Mouse (Mus musculus) liver, embryonic 14.5 days (tissue): ENCODE measurements at regions not wholly inside any gene's neighbourhood (a gene's known extent, or its start where the extent isn't known, plus 50 kb on each side); places are given as distances from the start of the nearest gene placed in this dataset.

Source experiments
- CTCF ChIP-seq: IDR thresholded peaks from 2 replicates; pipeline ENCODE4 v1.5.1; 2016; ENCODE audit warnings: antibody characterized with exemption, low read depth, control low read depth
- EP300 ChIP-seq: IDR thresholded peaks from 2 replicates; pipeline ENCODE4 v1.6.1; 2016; ENCODE audit warnings: antibody characterized with exemption, low read depth

DNA sequence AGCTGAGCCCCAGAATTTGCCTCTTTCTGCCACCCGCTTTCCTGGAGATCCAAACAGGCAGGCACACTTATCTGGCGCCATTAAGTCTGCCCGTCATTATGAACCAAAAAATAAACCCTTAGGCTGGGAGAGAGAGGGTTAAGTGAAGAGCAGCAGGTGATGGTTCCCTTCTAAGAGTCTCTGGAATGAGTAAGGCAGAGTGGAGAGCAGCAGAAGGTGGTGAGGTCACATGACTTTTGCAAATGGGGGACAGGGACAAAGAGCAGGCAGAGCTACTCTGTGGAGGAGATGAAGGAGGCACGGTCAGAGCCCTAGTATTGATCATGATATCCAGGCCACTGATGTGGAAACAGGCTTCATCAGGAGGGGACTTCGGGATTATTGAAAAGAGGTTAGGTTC lies 64.2 kb upstream of the Gadl1 start:
- TF ChIP-seq CTCF (no peak), EP300 (no peak)
